Mouse (Mus musculus) liver, embryonic 14.5 days (tissue): Measurements from ENCODE around the gene Nsd2. TPM values are rescaled to one million over a fixed set of nuclear protein-coding genes. Genes with fewer than 3 reads are reported as not detected.
A peak's percentile ranks its signal among the peaks of the same experiment; 100 is the strongest.

Source experiments
- ATAC-seq: fragments of 200-750 bp; cut with Nextera tagmentation; 2 replicates; pipeline ENCODE4 v1.8.0; 2017; ENCODE audit warnings: moderate number of reproducible peaks, mild to moderate bottlenecking, moderate library complexity; ENCODE audit not compliant: insufficient read depth
- DNase-seq, 3 experiments: peaks; one replicate each; pipeline ENCODE4 v3.0.0-alpha.2; 2012 to 2013; ENCODE audit warnings: low read depth in 3 of 3, low spot score in 3 of 3
- H3K27ac ChIP-seq: fragments of 300-500 bp; sonication (generic); 2 replicates; pipeline ENCODE4 v1.5.1; 2014; ENCODE audit warnings: moderate library complexity, mild to moderate bottlenecking, control low read depth, inconsistent platforms
- H3K27me3 ChIP-seq: fragments of 300-500 bp; sonication (generic); 2 replicates; pipeline ENCODE4 v1.6.1; 2014; ENCODE audit warnings: mild to moderate bottlenecking, low read length, moderate library complexity; ENCODE audit not compliant: control insufficient read depth, insufficient read depth
- H3K36me3 ChIP-seq: fragments of 300-500 bp; sonication (generic); replicated peaks from 2 replicates; pipeline ENCODE4 v1.6.1; 2014; ENCODE audit warnings: low read depth; ENCODE audit not compliant: control insufficient read depth, insufficient read depth
- H3K4me1 ChIP-seq, 2 experiments: fragments of 200-500 bp in 1 of 2; fragments of 300-500 bp in 1 of 2; sonication (generic) in 1 of 2; replicated peaks; 2 replicates each; pipeline ENCODE4 v1.6.1; 2012 to 2014; ENCODE audit warnings: antibody characterized with exemption in 1 of 2, inconsistent platforms in 1 of 2, low read length in 1 of 2; ENCODE audit not compliant: control insufficient read depth in 2 of 2, insufficient read depth in 2 of 2
- H3K4me2 ChIP-seq: fragments of 300-500 bp; sonication (generic); 2 replicates; pipeline ENCODE4 v1.6.1; 2014; ENCODE audit warnings: low read depth, mild to moderate bottlenecking, control low read depth, moderate library complexity
- H3K4me3 ChIP-seq, 2 experiments: fragments of 200-500 bp in 1 of 2; fragments of 300-500 bp in 1 of 2; sonication (generic) in 1 of 2; 2 replicates each; pipeline ENCODE4 v1.5.1; 2012 to 2014; ENCODE audit warnings: low read depth in 2 of 2, low read length in 2 of 2, mild to moderate bottlenecking in 2 of 2, control low read depth in 1 of 2, inconsistent platforms in 1 of 2, moderate library complexity in 1 of 2; ENCODE audit not compliant: insufficient read depth in 1 of 2
- H3K9ac ChIP-seq: fragments of 300-500 bp; sonication (generic); replicated peaks from 2 replicates; pipeline ENCODE4 v1.6.1; 2014; ENCODE audit warnings: mild to moderate bottlenecking, control low read depth, moderate library complexity
- H3K9me3 ChIP-seq: fragments of 300-500 bp; sonication (generic); 2 replicates; pipeline ENCODE4 v1.6.1; 2016; ENCODE audit warnings: low read length, mixed read lengths; ENCODE audit not compliant: control insufficient read depth
- CTCF ChIP-seq: IDR thresholded peaks from 2 replicates; pipeline ENCODE4 v1.5.1; 2016; ENCODE audit warnings: antibody characterized with exemption, low read depth, control low read depth
- EP300 ChIP-seq: IDR thresholded peaks from 2 replicates; pipeline ENCODE4 v1.6.1; 2016; ENCODE audit warnings: antibody characterized with exemption, low read depth
- WGBS: fragments of 180-500 bp; shearing (Covaris S2); extraction: QIAGEN DNeasy Blood & Tissue Kit; methylation state at CpG from one replicate; pipeline ENCODE4 v1.1.7; 2014; ENCODE audit not compliant: insufficient replicate concordance; 5-methylcytosine and 5-hydroxymethylcytosine counted together
- polyA plus RNA-seq, 2 experiments: library from polyadenylated mRNA; depleted of rRNA in 1 of 2; stranded (reverse) in 1 of 2; unstranded in 1 of 2; fragments of >200 nt; fragmentation: Nextera tagmentation in 1 of 2; extraction: Ambion mirVana in 1 of 2; gene quantifications; 2 replicates each; pipeline versions ENCODE4 v1.2.1 to v1.2.3; 2012 to 2014

The Nsd2 gene
- polyA plus RNA-seq, 2 experiments = 26.7 to 27.8 TPM

- DNase-seq (no peak), ATAC-seq (no peak)
- H3K27ac ChIP-seq = no peak overlapping the region
- H3K36me3 ChIP-seq = peaks cover 8% of the 10 kb centered on the region; the same call in 1 of the 2 replicates
- H3K9me3 ChIP-seq = no peaks in the 10 kb centered on the region
- no peak overlapping the region for H3K9ac ChIP-seq
- H3K4me2 ChIP-seq = no peak overlapping the region
- no peak for TF ChIP-seq CTCF
- TF ChIP-seq EP300 = no peak
- peaks cover 7 to 8% of the 10 kb centered on the region in 2 experiments for H3K4me1 ChIP-seq
- no peaks in the 10 kb centered on the region for H3K27me3 ChIP-seq
- no peak overlapping the region for H3K4me3 ChIP-seq
Observed at GRCm38 (mm10) chr5:33826001-33826400, 5.5 kb downstream of the Nsd2 start.

- DNase-seq (no peak), ATAC-seq (no peak)
- Histone ChIP-seq H3K4me1 (peaks cover 3 to 6% of the 10 kb centered on the region in 2 experiments), H3K4me2 (no peak overlapping the region), H3K27me3 (no peaks in the 10 kb centered on the region), H3K4me3 (no peak overlapping the region), H3K9ac (no peak overlapping the region), H3K9me3 (no peaks in the 10 kb centered on the region), H3K27ac (no peak overlapping the region), H3K36me3 (peaks cover 8% of the 10 kb centered on the region; the same call in 1 of the 2 replicates)
- 82% methylated on average over 8 of the region's 8 CpGs for WGBS
- no peak for TF ChIP-seq CTCF
- TF ChIP-seq EP300 = no peak
Observed at GRCm38 (mm10) chr5:33828107-33828506, 7.6 kb downstream of the Nsd2 start.

- H3K36me3 ChIP-seq = peaks cover 8% of the 10 kb centered on the region; the same call in 1 of the 2 replicates
- H3K27me3 ChIP-seq = no peaks in the 10 kb centered on the region
- no peak overlapping the region for H3K9ac ChIP-seq
- H3K27ac ChIP-seq = no peak overlapping the region
- no peak overlapping the region for H3K4me3 ChIP-seq
- DNase-seq = no peak
- H3K4me2 ChIP-seq = no peak overlapping the region
- no peaks in the 10 kb centered on the region for H3K9me3 ChIP-seq
- WGBS = 53% methylated on average over 3 of the region's 3 CpGs
- peaks cover 0 to 3% of the 10 kb centered on the region in 2 experiments; a peak in 2 of 4 replicates for H3K4me1 ChIP-seq
- ATAC-seq = no peak
- TF ChIP-seq CTCF (no peak), EP300 (no peak)
Observed at GRCm38 (mm10) chr5:33829958-33830357, 9.4 kb downstream of the Nsd2 start.

GRCm38 (mm10) chr5:33830832-33831231 is 10.3 kb downstream of the Nsd2 start:
- no peaks in the 10 kb centered on the region for H3K9me3 ChIP-seq
- no peak overlapping the region for H3K9ac ChIP-seq
- ATAC-seq = no peak
- H3K4me3 ChIP-seq = no peak overlapping the region
- WGBS = 75% methylated on average over 1 of the region's 1 CpGs
- peaks cover 0 to 3% of the 10 kb centered on the region in 2 experiments; a peak in 2 of 4 replicates for H3K4me1 ChIP-seq
- no peak overlapping the region for H3K27ac ChIP-seq
- H3K36me3 ChIP-seq = peaks cover 6% of the 10 kb centered on the region; the same call in 1 of the 2 replicates
- no peak overlapping the region for H3K4me2 ChIP-seq
- no peaks in the 10 kb centered on the region for H3K27me3 ChIP-seq
- DNase-seq = no peak
- TF ChIP-seq CTCF = peak; percentile 56
- TF ChIP-seq EP300 = no peak

DNA sequence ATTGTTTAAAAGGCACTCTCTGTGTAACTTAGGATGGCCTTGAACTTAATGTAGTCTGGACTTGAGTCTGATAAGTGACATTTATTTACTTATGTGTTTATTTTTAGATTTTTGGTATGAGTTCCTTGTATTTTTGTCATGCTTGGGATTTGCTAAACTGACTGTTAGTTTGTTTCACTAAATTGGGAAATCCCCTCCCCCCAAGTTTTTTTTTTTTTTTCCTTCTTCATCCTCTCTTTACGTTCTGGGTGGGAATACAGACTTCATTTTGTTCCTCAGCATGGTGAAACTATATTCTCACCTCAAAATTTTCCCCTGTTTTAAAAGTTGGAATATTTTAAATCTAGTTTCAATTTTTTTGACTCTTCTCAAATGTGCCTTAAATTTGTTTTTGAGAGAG is 20.8 kb downstream of the Nsd2 start:
- no peaks in the 10 kb centered on the region; a peak in 1 of 4 replicates for H3K4me1 ChIP-seq
- WGBS = 69% methylated on average over 1 of the region's 1 CpGs
- H3K36me3 ChIP-seq = peaks cover 24% of the 10 kb centered on the region
- ATAC-seq = no peak
- no peak for DNase-seq
- no peak overlapping the region for H3K4me3 ChIP-seq
- H3K4me2 ChIP-seq = no peak overlapping the region
- H3K27me3 ChIP-seq = no peaks in the 10 kb centered on the region
- no peaks in the 10 kb centered on the region for H3K9me3 ChIP-seq
- no peak overlapping the region for H3K9ac ChIP-seq
- no peak for TF ChIP-seq CTCF
- no peak overlapping the region for H3K27ac ChIP-seq
